Mouse (Mus musculus) limb, embryonic 14.5 days (tissue): Measurements from ENCODE around the gene Dok3. TPM values are rescaled to one million over a fixed set of nuclear protein-coding genes. Genes with fewer than 3 reads are reported as not detected.
A peak's percentile ranks its signal among the peaks of the same experiment; 100 is the strongest.

Source experiments
- ATAC-seq: fragments of 200-750 bp; cut with Nextera tagmentation; 2 replicates; pipeline ENCODE4 v1.8.0; 2017; ENCODE audit warnings: low read depth, moderate number of reproducible peaks, moderate TSS enrichment; ENCODE audit not compliant: low FRiP score
- DNase-seq: peaks from one replicate; pipeline ENCODE4 v3.0.0-alpha.2; 2015; ENCODE audit warnings: low spot score
- H3K27ac ChIP-seq: fragments of 300-500 bp; sonication (generic); replicated peaks from 2 replicates; pipeline ENCODE4 v1.5.1; 2014; ENCODE audit warnings: low read depth, mild to moderate bottlenecking, low read length, moderate library complexity, mixed read lengths
- H3K27me3 ChIP-seq: fragments of 300-500 bp; sonication (generic); 2 replicates; pipeline ENCODE4 v1.6.1; 2014; ENCODE audit warnings: low read length, mixed read lengths; ENCODE audit not compliant: control insufficient read depth, insufficient read depth
- H3K36me3 ChIP-seq: fragments of 300-500 bp; sonication (generic); 2 replicates; pipeline ENCODE4 v1.6.1; 2014; ENCODE audit warnings: mild to moderate bottlenecking, low read length, moderate library complexity, mixed read lengths; ENCODE audit not compliant: control insufficient read depth, insufficient read depth
- H3K4me1 ChIP-seq: fragments of 300-500 bp; sonication (generic); 2 replicates; pipeline ENCODE4 v1.6.1; 2014; ENCODE audit warnings: antibody characterized with exemption, low read length, mixed read lengths; ENCODE audit not compliant: control insufficient read depth, insufficient read depth
- H3K4me2 ChIP-seq: fragments of 300-500 bp; sonication (generic); replicated peaks from 2 replicates; pipeline ENCODE4 v1.6.1; 2014; ENCODE audit warnings: low read depth, mild to moderate bottlenecking, low read length, moderate library complexity; ENCODE audit not compliant: severe bottlenecking
- H3K4me3 ChIP-seq: fragments of 300-500 bp; sonication (generic); replicated peaks from 2 replicates; pipeline ENCODE4 v1.5.1; 2014; ENCODE audit warnings: low read length
- H3K9ac ChIP-seq: fragments of 300-500 bp; sonication (generic); 2 replicates; pipeline ENCODE4 v1.6.1; 2014; ENCODE audit warnings: mild to moderate bottlenecking, low read depth, low read length, moderate library complexity; ENCODE audit not compliant: severe bottlenecking
- H3K9me3 ChIP-seq: fragments of 300-500 bp; sonication (generic); 2 replicates; pipeline ENCODE4 v1.6.1; 2016; ENCODE audit warnings: low read length; ENCODE audit not compliant: control insufficient read depth
- POLR2A ChIP-seq: fragments of 200-500 bp; IDR thresholded peaks from 2 replicates; pipeline ENCODE4 v1.8.0; 2012; ENCODE audit warnings: inconsistent platforms, mild to moderate bottlenecking, moderate library complexity, borderline replicate concordance; ENCODE audit not compliant: insufficient read depth, insufficient read length; ENCODE audit errors: extremely low read depth
- WGBS: fragments of 180-500 bp; shearing (Covaris S2); extraction: QIAGEN DNeasy Blood & Tissue Kit; methylation state at CpG from one replicate; pipeline ENCODE4 v1.1.7; 2014; 5-methylcytosine and 5-hydroxymethylcytosine counted together
- polyA plus RNA-seq, 2 experiments: library from polyadenylated mRNA; depleted of rRNA in 1 of 2; stranded (reverse) in 1 of 2; unstranded in 1 of 2; fragments of >200 nt; fragmentation: Nextera tagmentation in 1 of 2; extraction: Ambion mirVana in 1 of 2; gene quantifications; 2 replicates each; pipeline versions ENCODE4 v1.2.1 to v1.2.3; 2012 to 2014

The Dok3 gene
- polyA plus RNA-seq, 2 experiments: 4.4 to 9.1 TPM

GRCm38 (mm10) chr13:55510668-55511491 lies 18.2 kb downstream of the Dok3 start:
- Histone ChIP-seq H3K4me1 (peaks cover 24% of the 10 kb centered on the region), H3K9ac (peak overlapping the region; percentile 34; the same call in 1 of the 2 replicates), H3K4me3 (peak overlapping the region; percentile 88), H3K9me3 (no peaks in the 10 kb centered on the region), H3K27me3 (no peaks in the 10 kb centered on the region), H3K36me3 (peaks cover 45% of the 10 kb centered on the region), H3K4me2 (peak overlapping the region; percentile 88), H3K27ac (peak overlapping the region; percentile 82)
- DNase-seq: peak; percentile 91
- peak; percentile 77 for ATAC-seq
- WGBS: 11% methylated on average over 6 of the region's 6 CpGs
- TF ChIP-seq POLR2A: no peak

GRCm38 (mm10) chr13:55510332-55510667 lies 18.8 kb downstream of the Dok3 start:
- TF ChIP-seq POLR2A: no peak
- H3K4me3 ChIP-seq: peak overlapping the region; percentile 88
- WGBS: 34% methylated on average over 3 of the region's 3 CpGs
- H3K27me3 ChIP-seq: no peaks in the 10 kb centered on the region
- peaks cover 51% of the 10 kb centered on the region for H3K36me3 ChIP-seq
- peak overlapping the region; percentile 88 for H3K4me2 ChIP-seq
- DNase-seq (no peak), ATAC-seq (peak; percentile 17)
- no peak overlapping the region for H3K9ac ChIP-seq
- H3K4me1 ChIP-seq: peaks cover 24% of the 10 kb centered on the region
- H3K27ac ChIP-seq: peak overlapping the region; percentile 26; the same call in 1 of the 2 replicates
- H3K9me3 ChIP-seq: no peaks in the 10 kb centered on the region

GRCm38 (mm10) chr13:55508531-55508930 lies 20.6 kb downstream of the Dok3 start:
- no peak for ATAC-seq
- 93% methylated on average over 10 of the region's 10 CpGs for WGBS
- Histone ChIP-seq H3K4me1 (peaks cover 23% of the 10 kb centered on the region), H3K4me2 (no peak overlapping the region), H3K4me3 (no peak overlapping the region), H3K9ac (no peak overlapping the region), H3K36me3 (peaks cover 68% of the 10 kb centered on the region), H3K27me3 (no peaks in the 10 kb centered on the region), H3K27ac (no peak overlapping the region), H3K9me3 (no peaks in the 10 kb centered on the region)
- TF ChIP-seq POLR2A: no peak
- no peak for DNase-seq

GRCm38 (mm10) chr13:55507877-55508276 lies 21.2 kb downstream of the Dok3 start:
- no peak for ATAC-seq
- H3K27ac ChIP-seq: no peak overlapping the region
- no peak for DNase-seq
- no peak overlapping the region for H3K4me2 ChIP-seq
- no peaks in the 10 kb centered on the region for H3K27me3 ChIP-seq
- peaks cover 22% of the 10 kb centered on the region for H3K4me1 ChIP-seq
- H3K9ac ChIP-seq: no peak overlapping the region
- no peak overlapping the region for H3K4me3 ChIP-seq
- TF ChIP-seq POLR2A: no peak
- no peaks in the 10 kb centered on the region for H3K9me3 ChIP-seq
- H3K36me3 ChIP-seq: peaks cover 75% of the 10 kb centered on the region
- 65% methylated on average over 11 of the region's 11 CpGs for WGBS

GRCm38 (mm10) chr13:55506697-55507096 lies 22.4 kb downstream of the Dok3 start:
- no peak for DNase-seq
- peaks cover 85% of the 10 kb centered on the region for H3K36me3 ChIP-seq
- TF ChIP-seq POLR2A: no peak
- no peaks in the 10 kb centered on the region for H3K9me3 ChIP-seq
- no peak for ATAC-seq
- H3K27ac ChIP-seq: no peak overlapping the region
- peaks cover 16% of the 10 kb centered on the region for H3K4me1 ChIP-seq
- H3K4me3 ChIP-seq: no peak overlapping the region
- no peak overlapping the region for H3K4me2 ChIP-seq
- H3K27me3 ChIP-seq: no peaks in the 10 kb centered on the region
- no peak overlapping the region for H3K9ac ChIP-seq
- 94% methylated on average over 10 of the region's 10 CpGs for WGBS
